Mouse (Mus musculus): ENCODE measurements at regions not wholly inside any gene's neighbourhood (a gene's known extent, or its start where the extent isn't known, plus 50 kb on each side); places are given as distances from the start of the nearest gene placed in this dataset.

GRCm38 (mm10) chr19:21152027-21152426 is 120.1 kb upstream of the Zfand5 start:
- no peak for TF ChIP-seq POLR2A (IDR thresholded peaks at IDR 0.05; ENCODE audit: insufficient read depth, low read length)
- no peak for TF ChIP-seq EP300 (IDR thresholded peaks at IDR 0.05; ENCODE audit: insufficient read depth, low read depth, low read length)
- TF ChIP-seq CTCF (IDR thresholded peaks at IDR 0.05; ENCODE audit: low read depth, low read length) = no peak

Data from ES-Bruce4 (cell line).